Mouse (Mus musculus): ENCODE results near the gene Mab21l1. TPM values are rescaled to one million over a fixed set of nuclear protein-coding genes. Genes with fewer than 3 reads are reported as not detected.
A peak's percentile ranks its signal among the peaks of the same experiment; 100 is the strongest.

Mab21l1 gene
- under 1 TPM; 0.38 to 0.77 TPM for total RNA-seq (2021)
- long read RNA-seq, partial matches to known transcripts: 0 of 1 reads
- long read RNA-seq, other reads (novel, unspliced or antisense): 0 of 1 reads

DNA sequence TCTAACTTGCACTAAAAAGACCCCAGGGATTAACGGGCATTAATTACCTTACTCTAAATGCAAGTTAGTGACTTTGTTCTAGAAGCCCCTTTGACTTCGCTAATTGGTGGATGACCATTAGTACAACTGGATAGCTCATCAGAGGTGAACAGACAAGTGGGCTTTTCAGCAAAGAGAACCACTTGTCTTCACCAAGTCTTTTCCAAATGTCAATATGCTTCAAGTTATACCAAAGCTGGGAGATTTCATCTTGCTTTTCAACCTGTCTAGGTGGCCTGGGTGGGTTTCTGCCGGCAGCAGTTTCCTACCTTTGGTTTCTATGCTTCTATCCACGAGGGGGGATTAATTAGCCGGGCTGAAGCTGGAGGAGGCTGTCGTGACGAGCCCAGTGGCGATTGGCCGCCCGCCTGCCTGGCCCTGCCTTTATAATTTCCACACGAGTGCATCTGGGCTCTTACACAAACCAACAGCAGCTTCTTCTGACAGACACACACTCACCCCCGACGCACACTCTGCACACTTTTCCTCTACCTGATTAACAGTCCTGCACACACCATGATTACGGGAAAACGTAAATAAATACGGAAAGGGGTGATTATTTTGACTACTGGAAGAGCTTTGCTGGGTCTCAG, at the start of gene Mab21l1:
Mab21l1 (plus strand) TSS at position 455 of the 632 bp plus-strand sequence.
- DNase-seq (ENCODE audit: low spot score in 2 of 2): no peak

DNA sequence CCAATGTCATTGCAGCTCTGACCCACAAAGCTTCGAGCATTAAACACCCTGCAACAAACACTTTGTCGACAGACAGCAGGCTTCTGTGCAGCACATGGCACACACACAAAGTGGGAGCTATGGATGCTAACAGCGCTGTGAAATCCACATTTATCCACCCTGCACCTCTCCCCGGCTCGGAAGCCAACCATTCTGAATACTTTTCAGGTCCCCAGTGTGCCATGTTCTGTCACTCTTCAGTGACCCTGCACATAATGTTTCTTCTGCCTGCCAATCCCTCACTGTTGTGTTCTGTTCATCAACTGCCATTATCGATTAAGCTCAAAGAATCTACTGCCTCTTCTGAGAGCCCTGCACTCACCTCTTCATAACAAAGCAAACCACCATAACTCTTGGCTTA, 48.6 kb upstream of the Mab21l1 start:
- DNase-seq (ENCODE audit: low spot score in 2 of 2): no peak

DNA sequence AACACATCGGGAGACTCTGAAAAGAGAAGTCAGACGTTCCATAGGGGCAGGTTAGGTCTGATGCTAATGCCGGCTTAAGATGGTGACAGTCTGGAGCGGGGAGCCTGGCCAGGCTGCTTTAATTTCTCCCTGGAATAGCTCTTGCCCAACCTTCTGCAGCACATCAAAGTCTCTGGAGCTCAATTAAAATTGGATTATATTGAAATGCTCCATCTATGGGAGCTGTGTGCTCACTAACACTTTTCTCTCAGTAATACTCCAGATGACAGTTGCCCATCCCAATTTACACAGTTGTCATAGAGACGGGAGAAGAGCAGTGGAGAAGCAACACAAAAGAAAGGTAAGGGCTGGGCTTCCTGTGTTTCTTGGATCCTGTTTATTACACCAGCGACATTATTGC, 40.9 kb upstream of the Mab21l1 start:
- peak in 1 of 2 experiments; percentile 30 for DNase-seq (ENCODE audit: low spot score in 2 of 2)

DNA sequence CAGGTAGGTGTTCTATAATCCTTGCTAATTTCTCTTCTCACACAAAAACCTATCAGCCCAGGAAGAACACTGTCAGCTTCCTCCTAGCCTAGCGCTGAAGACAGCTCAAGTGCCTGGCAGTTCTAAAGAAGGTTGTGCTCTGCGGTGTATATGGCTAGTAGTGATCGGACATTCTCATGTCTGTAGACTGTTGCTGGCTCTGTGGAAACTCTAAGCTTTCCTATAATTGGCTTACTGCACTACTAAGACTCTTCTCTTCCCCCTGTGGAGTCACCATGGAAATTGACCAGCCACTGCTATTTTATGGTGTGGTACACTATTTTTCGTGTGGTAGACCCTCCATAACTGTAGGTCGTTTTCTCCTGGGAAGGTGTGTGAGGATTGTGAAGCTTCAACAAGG, 40.1 kb upstream of the Mab21l1 start:
- no peak for DNase-seq (ENCODE audit: low spot score in 2 of 2)

DNA sequence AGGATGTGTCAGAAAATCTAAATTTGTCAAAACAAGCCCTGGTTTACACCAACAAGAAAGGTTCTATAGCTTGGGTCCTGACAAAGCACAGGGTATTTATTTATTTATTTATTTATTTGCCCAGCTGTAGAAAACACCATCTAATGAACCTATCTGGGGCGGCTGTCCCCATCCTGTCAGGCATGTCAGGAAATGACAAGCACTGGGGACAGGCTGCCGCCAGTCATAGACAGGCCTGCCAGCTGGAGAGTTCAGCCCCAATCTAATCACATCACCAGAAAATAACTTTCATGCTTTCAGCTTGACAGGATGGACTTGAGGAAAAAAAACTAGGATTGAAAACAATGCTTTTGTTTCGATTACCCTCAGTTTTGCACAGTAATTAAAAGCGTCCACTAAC, 39.7 kb upstream of the Mab21l1 start:
- DNase-seq (ENCODE audit: low spot score in 2 of 2): no peak

DNA sequence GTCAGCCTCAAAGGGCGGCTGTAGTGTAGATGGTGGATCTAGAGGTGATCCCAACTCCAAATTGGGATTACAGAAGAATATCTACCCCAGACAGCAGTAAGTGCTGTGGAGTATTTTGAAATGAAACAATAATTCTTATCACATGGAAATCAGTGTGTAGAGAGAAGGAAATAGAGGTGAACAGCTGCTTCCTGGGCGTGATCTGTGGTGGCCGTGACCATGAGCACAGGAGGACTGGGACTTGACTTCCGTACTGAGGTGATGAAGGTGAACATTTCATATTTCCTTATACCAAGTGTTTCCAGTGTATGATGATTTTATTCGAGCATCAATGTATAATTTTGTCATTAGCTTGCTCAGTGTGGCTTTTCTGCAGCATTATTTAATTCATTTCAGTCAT, 38.4 kb upstream of the Mab21l1 start:
- DNase-seq (ENCODE audit: low spot score in 2 of 2): no peak

DNA sequence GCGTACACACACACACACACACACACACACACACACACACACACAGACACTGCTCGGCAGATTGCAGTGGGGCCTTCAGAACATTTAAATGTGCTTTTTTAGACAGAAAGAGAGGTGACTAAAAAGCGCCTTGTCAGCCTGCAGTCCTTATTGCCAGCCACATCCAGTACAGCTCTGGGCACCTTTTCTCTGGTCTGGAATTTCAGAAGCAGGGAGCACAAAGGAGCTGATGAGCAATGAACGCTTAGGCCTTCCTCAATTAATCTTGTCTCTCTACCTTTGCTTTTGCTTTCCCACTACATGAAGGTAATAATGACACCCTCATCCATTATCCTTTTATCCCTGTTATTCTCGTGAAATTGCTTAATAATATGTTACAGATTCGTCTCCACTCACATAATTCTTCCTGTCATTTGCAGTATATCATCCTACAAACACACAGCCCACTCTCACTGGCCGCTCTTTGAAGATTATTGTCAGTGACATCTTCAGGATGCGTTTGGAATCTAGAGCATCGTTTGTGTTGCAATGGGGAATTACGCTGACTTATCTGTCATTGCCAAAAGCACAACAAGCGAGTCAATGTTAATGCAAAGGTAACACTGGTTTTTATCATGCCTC, 31.8 kb upstream of the Mab21l1 start:
- DNase-seq (ENCODE audit: low spot score in 2 of 2): peak in 1 of 2 experiments; percentile 46

GRCm38 (mm10) chr3:55751363-55751762, 30.9 kb upstream of the Mab21l1 start:
- no peak for DNase-seq (ENCODE audit: low spot score in 2 of 2)

DNA sequence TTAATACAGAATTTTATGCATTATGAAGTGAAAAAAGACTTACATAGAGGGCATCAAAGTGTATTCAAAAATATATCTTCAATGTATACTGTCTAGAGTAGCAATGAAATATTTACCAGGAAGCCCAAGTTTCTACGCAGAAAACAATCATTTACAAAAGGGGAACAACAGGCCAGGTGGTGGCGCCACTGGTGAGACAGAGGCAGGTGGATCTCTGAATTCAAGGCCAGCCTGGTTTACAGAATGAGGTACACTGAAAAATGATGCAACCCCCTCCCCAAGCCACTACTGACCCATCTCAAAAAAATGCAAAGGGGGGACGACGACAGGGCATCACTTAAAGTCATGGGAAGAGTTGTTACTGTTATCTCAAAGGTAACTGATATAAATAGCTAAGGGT, 29.8 kb upstream of the Mab21l1 start:
- no peak for DNase-seq (ENCODE audit: low spot score in 2 of 2)

DNA sequence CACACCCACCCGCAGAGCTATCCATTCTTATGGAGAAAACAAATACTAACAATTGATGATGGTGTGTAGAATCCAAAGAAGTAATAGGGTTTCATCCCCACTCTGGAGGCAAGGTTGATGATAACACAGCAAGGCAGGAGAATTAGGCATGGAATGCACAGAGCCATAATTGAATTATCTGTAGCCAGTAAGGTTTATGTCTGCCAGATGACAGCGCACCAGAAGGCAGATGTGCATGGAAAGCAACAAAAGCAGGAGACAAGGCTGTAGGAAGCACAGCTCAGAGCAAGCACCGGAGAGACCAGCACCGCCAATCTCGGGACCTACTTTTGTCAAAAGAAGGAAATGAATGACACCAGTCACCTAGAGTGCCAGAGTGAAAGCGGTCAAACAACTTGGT, 28.4 kb upstream of the Mab21l1 start:
- no peak for DNase-seq (ENCODE audit: low spot score in 2 of 2)

DNA sequence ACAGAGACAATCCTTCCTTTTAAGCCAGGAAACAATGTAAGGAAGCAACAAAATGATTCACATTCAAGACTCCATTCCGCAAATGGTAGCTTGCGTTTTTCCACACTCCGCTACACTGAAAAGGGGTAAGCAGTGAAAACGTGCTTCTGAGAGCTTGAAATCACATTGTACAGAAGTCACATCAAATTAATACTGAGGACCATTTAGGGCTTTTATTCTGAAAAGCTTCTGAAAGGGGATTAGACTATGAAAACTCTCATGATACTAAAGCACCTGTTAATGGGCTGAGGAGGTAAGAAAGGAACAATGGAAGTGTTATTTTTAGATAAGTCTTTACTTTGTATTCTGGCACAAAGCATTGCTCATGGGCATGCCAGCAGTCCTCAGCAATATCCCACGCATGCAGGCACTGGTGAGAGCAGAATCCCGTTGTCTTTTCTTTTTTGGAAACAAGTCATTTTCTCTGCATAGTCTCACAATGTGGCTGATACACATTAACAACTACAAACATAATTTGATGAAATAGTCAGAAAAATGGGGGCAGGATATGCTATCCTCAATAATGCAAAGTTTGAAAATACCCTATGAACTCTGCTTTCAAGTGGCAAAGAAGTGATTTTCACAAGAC, 27.2 kb upstream of the Mab21l1 start:
- peak in 1 of 2 experiments; percentile 57 for DNase-seq (ENCODE audit: low spot score in 2 of 2)

GRCm38 (mm10) chr3:55755805-55756601, 26.3 kb upstream of the Mab21l1 start:
- no peak for DNase-seq (ENCODE audit: low spot score in 2 of 2)

GRCm38 (mm10) chr3:55756602-55757190, 25.6 kb upstream of the Mab21l1 start:
- DNase-seq (ENCODE audit: low spot score in 2 of 2): no peak

DNA sequence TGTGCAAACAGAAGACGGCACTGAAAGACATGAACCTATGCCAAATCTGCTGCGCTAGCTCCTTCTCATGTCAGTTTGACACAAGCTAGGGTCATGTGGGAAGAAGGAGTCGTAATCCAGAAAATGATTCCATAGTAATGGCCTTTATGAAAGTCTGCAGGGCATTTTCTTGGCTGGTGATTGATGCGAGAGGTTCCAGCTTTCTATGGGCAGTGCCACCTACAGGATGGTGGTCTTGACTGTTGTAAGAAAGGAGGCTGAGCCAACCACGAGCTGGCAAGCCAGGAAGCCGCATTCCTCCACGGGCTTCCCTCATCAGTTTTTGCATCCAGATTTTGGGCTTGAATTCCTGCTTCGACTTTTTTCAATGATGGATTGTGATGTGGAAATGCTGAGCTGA, 24.0 kb upstream of the Mab21l1 start:
- no peak for DNase-seq (ENCODE audit: low spot score in 2 of 2)

- no peak for DNase-seq (ENCODE audit: low spot score in 2 of 2)
Observed at GRCm38 (mm10) chr3:55763591-55763990, 18.7 kb upstream of the Mab21l1 start.

- no peak for DNase-seq (ENCODE audit: low spot score in 2 of 2)
Observed at GRCm38 (mm10) chr3:55768654-55769053, 13.7 kb upstream of the Mab21l1 start.

DNA sequence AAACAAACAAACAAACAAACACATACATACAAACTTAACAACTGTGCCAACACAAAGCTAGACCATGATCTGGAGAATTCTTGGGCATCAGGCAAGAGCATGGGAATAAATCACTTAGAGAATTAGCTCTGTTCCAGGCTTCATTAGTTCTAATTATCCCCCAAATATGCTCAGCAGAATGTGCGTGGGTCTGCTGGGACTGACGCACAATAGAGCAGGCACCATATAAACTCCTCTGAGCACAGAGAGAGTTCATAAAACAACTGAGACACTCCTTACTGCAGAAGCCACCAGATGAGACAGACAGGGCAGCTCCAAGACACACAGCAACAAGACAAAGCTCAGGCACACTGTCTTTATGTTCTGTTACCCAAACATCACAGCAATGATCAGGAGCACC, 13.0 kb upstream of the Mab21l1 start:
- DNase-seq (ENCODE audit: low spot score in 2 of 2): peak; percentile 57 to 77

- no peak for DNase-seq (ENCODE audit: low spot score in 2 of 2)
Observed at GRCm38 (mm10) chr3:55774203-55774602, 8.1 kb upstream of the Mab21l1 start.

DNA sequence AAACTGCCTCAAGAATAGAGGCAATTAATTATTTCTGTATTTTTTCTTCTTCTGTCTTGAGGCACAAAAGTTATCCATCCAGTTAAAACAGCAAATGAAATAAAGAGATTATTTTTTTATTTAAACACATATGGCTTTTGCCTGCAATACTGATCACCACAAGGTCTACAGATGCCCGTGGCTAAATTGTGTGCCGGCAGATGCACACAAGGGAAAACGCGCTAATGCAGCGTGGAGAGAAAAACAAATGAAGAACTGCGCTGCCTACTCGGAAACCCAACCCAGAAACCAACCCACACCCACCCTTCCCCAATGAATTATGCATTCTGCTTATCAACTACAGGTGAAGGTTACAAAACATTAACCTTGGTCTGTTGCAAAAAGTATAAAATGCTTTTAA, 7.1 kb upstream of the Mab21l1 start:
- DNase-seq (ENCODE audit: low spot score in 2 of 2): no peak

- DNase-seq (ENCODE audit: low spot score in 2 of 2): no peak
Observed at GRCm38 (mm10) chr3:55775753-55776152, 6.6 kb upstream of the Mab21l1 start.

DNA sequence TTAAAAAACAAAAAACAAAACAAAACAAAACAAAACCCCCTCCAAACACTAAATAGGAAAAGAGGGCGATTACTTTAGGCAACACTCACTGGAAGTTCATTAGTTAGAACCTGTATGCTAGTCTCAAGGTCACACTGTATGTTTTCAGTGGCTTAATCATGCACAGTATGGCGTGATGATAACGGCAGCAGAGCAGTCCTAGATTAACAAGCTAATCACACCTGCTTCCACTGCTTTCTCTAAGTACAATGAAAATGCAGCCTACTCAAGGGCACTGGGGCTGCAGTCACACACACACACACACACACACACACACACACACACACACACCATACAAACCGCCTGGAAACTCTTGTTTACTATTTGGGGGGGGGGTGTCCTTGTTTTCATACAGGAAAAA, 4.8 kb upstream of the Mab21l1 start:
- DNase-seq (ENCODE audit: low spot score in 2 of 2): no peak

All from layer of hippocampus, adult 18-20 months (tissue).